Mouse (Mus musculus) layer of hippocampus, postnatal 25 days (tissue): Measurements from ENCODE around the gene Itga2b. TPM values are rescaled to one million over a fixed set of nuclear protein-coding genes. Genes with fewer than 3 reads are reported as not detected.

ENCODE experiments used
- DNase-seq, 2 experiments: peaks; one replicate each; pipeline ENCODE4 v3.0.0; 2022; ENCODE audit warnings: mixed read lengths in 2 of 2, low spot score in 1 of 2; ENCODE audit errors: extremely low spot score in 1 of 2
- total RNA-seq, 2 experiments: library from RNA; stranded (reverse); gene quantifications; 2 replicates each; pipeline ENCODE4 v1.2.3; 2021

The Itga2b gene
- total RNA-seq, 2 experiments from 2014 or later = 0.68 to 2.1 TPM

GRCm38 (mm10) chr11:102438212-102439092 is 31.5 kb downstream of the Itga2b start:
- DNase-seq = peak; percentile 80 to 91

GRCm38 (mm10) chr11:102437120-102438061 is 32.5 kb downstream of the Itga2b start:
- peak in 1 of 2 experiments; percentile 56 for DNase-seq

GRCm38 (mm10) chr11:102436471-102436790 is 33.5 kb downstream of the Itga2b start:
- DNase-seq = no peak

GRCm38 (mm10) chr11:102435754-102436470 is 34.0 kb downstream of the Itga2b start:
- DNase-seq = no peak

GRCm38 (mm10) chr11:102434816-102435705 is 34.9 kb downstream of the Itga2b start:
- DNase-seq = no peak

GRCm38 (mm10) chr11:102434406-102434805 is 35.5 kb downstream of the Itga2b start:
- DNase-seq = peak; percentile 85 to 97

- no peak for DNase-seq
Measured at GRCm38 (mm10) chr11:102433866-102434265, 36.1 kb downstream of the Itga2b start.

GRCm38 (mm10) chr11:102432896-102433295 is 37.0 kb downstream of the Itga2b start:
- no peak for DNase-seq

GRCm38 (mm10) chr11:102432115-102432843 is 37.6 kb downstream of the Itga2b start:
- no peak for DNase-seq

- no peak for DNase-seq
Measured at GRCm38 (mm10) chr11:102431728-102432114, 38.2 kb downstream of the Itga2b start.

GRCm38 (mm10) chr11:102431018-102431645 is 38.8 kb downstream of the Itga2b start:
- DNase-seq = peak in 1 of 2 experiments; percentile 77

GRCm38 (mm10) chr11:102430121-102431017 is 39.6 kb downstream of the Itga2b start, which contains the start of gene Grn:
Grn (plus strand) TSS chr11:102430315.
- peak in 1 of 2 experiments; percentile 66 for DNase-seq

GRCm38 (mm10) chr11:102429551-102429950 is 40.4 kb downstream of the Itga2b start:
- DNase-seq = no peak

- no peak for DNase-seq
Measured at GRCm38 (mm10) chr11:102428981-102429540, 40.9 kb downstream of the Itga2b start.

- DNase-seq = no peak
Measured at GRCm38 (mm10) chr11:102425555-102426316, 44.2 kb downstream of the Itga2b start.

GRCm38 (mm10) chr11:102424666-102425065 is 45.3 kb downstream of the Itga2b start:
- DNase-seq = no peak
